Mouse (Mus musculus): ENCODE measurements around the gene Slc5a5. TPM values are rescaled to one million over a fixed set of nuclear protein-coding genes. Genes with fewer than 3 reads are reported as not detected.

The Slc5a5 gene
- polyA plus RNA-seq, 1 experiment, result 6.7 TPM

DNA sequence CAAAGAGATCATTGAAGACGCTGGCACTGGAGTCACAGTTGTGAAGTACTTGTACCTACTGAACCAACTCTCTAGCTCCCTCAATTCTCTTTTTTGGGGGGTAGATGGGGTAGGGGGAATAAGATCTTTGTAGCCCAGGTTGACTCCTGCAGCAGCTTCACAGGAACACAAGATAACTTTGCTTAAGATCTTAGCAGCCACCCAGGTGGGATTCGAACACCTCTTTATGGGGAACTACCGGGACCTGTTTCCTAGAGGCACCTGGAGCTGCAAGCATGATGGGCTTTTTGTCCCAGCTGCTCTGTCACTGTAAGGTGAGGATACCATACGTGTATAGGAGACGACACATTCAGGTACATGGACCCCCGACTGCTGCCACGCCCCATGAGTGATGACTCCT is 26.0 kb downstream of the Slc5a5 start:
- Histone ChIP-seq H3K27me3 (ENCODE audit: control insufficient read depth, insufficient read depth, low read length) (peaks cover 1% of the 10 kb centered on the region; the same call in 1 of the 2 replicates), H3K4me1 (ENCODE audit: control insufficient read depth, insufficient read depth, low read length) (peaks cover 18% of the 10 kb centered on the region), H3K4me3 (replicated peaks; ENCODE audit: insufficient read depth, low read depth, low read length) (no peak overlapping the region), H3K27ac (ENCODE audit: insufficient read depth, low read length) (no peak overlapping the region)
- WGBS, result 87% methylated on average over 7 of the region's 7 CpGs
- TF ChIP-seq CTCF (IDR thresholded peaks at IDR 0.05; ENCODE audit: borderline replicate concordance, insufficient read depth, low read depth, low read length), result no peak
- no peak for TF ChIP-seq POLR2A (IDR thresholded peaks at IDR 0.05; ENCODE audit: borderline replicate concordance, insufficient read depth, low read length)
- DNase-seq, result no peak

GRCm38 (mm10) chr8:70866001-70866520 is 26.5 kb downstream of the Slc5a5 start:
- peaks cover 1% of the 10 kb centered on the region; the same call in 1 of the 2 replicates for H3K27me3 ChIP-seq (ENCODE audit: control insufficient read depth, insufficient read depth, low read length)
- no peak for TF ChIP-seq POLR2A (IDR thresholded peaks at IDR 0.05; ENCODE audit: borderline replicate concordance, insufficient read depth, low read length)
- DNase-seq, result no peak
- H3K27ac ChIP-seq (ENCODE audit: insufficient read depth, low read length), result no peak overlapping the region
- 8% methylated on average over 12 of the region's 12 CpGs for WGBS
- peak overlapping the region; percentile 71 for H3K4me3 ChIP-seq (replicated peaks; ENCODE audit: insufficient read depth, low read depth, low read length)
- H3K4me1 ChIP-seq (ENCODE audit: control insufficient read depth, insufficient read depth, low read length), result peaks cover 18% of the 10 kb centered on the region

- Histone ChIP-seq H3K4me1 (ENCODE audit: control insufficient read depth, insufficient read depth, low read length) (peaks cover 18% of the 10 kb centered on the region), H3K27ac (ENCODE audit: insufficient read depth, low read length) (peak overlapping the region; percentile 41), H3K4me3 (replicated peaks; ENCODE audit: insufficient read depth, low read depth, low read length) (peak overlapping the region; percentile 71), H3K27me3 (ENCODE audit: control insufficient read depth, insufficient read depth, low read length) (peaks cover 1% of the 10 kb centered on the region; the same call in 1 of the 2 replicates)
- WGBS, result under 1% methylated on average over 46 of the region's 46 CpGs
- TF ChIP-seq POLR2A (IDR thresholded peaks at IDR 0.05; ENCODE audit: borderline replicate concordance, insufficient read depth, low read length) (peak; percentile 38; the same call in 1 of the 2 replicates), CTCF (IDR thresholded peaks at IDR 0.05; ENCODE audit: borderline replicate concordance, insufficient read depth, low read depth, low read length) (no peak)
- peak; percentile 99 for DNase-seq
Observed at GRCm38 (mm10) chr8:70865350-70866000, 27.1 kb downstream of the Slc5a5 start.

GRCm38 (mm10) chr8:70864712-70865221 is 27.8 kb downstream of the Slc5a5 start:
- peaks cover 1% of the 10 kb centered on the region; the same call in 1 of the 2 replicates for H3K27me3 ChIP-seq (ENCODE audit: control insufficient read depth, insufficient read depth, low read length)
- H3K4me1 ChIP-seq (ENCODE audit: control insufficient read depth, insufficient read depth, low read length), result peaks cover 16% of the 10 kb centered on the region
- no peak for TF ChIP-seq CTCF (IDR thresholded peaks at IDR 0.05; ENCODE audit: borderline replicate concordance, insufficient read depth, low read depth, low read length)
- TF ChIP-seq POLR2A (IDR thresholded peaks at IDR 0.05; ENCODE audit: borderline replicate concordance, insufficient read depth, low read length), result no peak
- 5% methylated on average over 24 of the region's 24 CpGs for WGBS
- DNase-seq, result peak in 1 of 2 experiments; percentile 53
- H3K4me3 ChIP-seq (replicated peaks; ENCODE audit: insufficient read depth, low read depth, low read length), result peak overlapping the region; percentile 71
- H3K27ac ChIP-seq (ENCODE audit: insufficient read depth, low read length), result peak overlapping the region; percentile 41

GRCm38 (mm10) chr8:70863956-70864711 is 28.4 kb downstream of the Slc5a5 start:
- H3K27ac ChIP-seq (ENCODE audit: insufficient read depth, low read length), result no peak overlapping the region
- no peak for DNase-seq
- TF ChIP-seq POLR2A (IDR thresholded peaks at IDR 0.05; ENCODE audit: borderline replicate concordance, insufficient read depth, low read length), result no peak
- no peak for TF ChIP-seq CTCF (IDR thresholded peaks at IDR 0.05; ENCODE audit: borderline replicate concordance, insufficient read depth, low read depth, low read length)
- peaks cover 14% of the 10 kb centered on the region for H3K4me1 ChIP-seq (ENCODE audit: control insufficient read depth, insufficient read depth, low read length)
- peaks cover 1% of the 10 kb centered on the region; the same call in 1 of the 2 replicates for H3K27me3 ChIP-seq (ENCODE audit: control insufficient read depth, insufficient read depth, low read length)
- 2% methylated on average over 46 of the region's 46 CpGs for WGBS
- H3K4me3 ChIP-seq (replicated peaks; ENCODE audit: insufficient read depth, low read depth, low read length), result peak overlapping the region; percentile 33

DNA sequence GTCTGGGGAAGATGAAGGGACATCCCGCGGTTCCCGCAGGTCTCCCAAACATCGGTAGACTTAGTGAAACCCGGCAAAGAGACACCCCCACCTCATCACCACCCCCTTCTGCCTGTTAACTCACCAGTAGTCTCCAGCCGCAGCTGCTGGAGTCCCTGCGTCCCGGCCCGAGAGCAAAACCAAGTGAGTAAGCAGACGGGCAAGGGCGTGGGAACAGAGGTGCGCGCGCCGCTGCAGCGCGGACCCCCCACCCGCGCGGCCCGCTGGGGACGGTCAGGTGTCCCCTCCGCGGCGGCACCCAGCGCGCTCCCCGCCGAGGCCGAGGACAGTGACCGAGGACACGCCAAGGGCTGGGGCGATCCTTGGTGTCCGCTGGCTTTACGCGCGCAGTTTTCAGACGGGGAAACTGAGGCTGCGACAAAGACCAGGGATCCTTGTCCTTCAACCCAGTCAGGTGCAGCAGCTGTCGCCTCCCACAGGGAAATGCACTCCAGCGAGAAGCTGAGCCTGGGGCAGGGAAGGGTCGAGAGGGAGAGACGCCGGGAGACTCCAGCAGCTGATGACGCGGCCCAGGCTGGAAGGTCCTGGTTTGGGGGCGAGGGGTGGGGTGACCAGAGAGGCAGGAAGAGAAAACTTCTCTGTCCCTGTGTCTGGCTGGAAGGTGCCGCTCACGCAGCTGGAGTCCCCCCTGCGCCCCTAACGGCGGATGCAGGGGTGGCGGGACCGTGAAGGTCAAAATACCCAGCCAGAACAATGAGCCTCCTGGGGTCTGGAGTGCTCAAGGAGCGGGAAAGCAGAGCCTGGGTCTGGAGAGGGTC is 29.5 kb downstream of the Slc5a5 start, which contains the start of gene Kcnn1:
Kcnn1 (minus strand) TSS at position 435 of the 818 bp plus-strand sequence.
- Histone ChIP-seq H3K4me3 (replicated peaks; ENCODE audit: insufficient read depth, low read depth, low read length) (peak within 1 kb of the TSS; percentile 33), H3K27me3 (ENCODE audit: control insufficient read depth, insufficient read depth, low read length) (peaks cover 1% of the 10 kb centered on the region; the same call in 1 of the 2 replicates), H3K27ac (ENCODE audit: insufficient read depth, low read length) (no peak within 1 kb of the TSS), H3K4me1 (ENCODE audit: control insufficient read depth, insufficient read depth, low read length) (peaks cover 14% of the 10 kb centered on the region)
- TF ChIP-seq CTCF (IDR thresholded peaks at IDR 0.05; ENCODE audit: borderline replicate concordance, insufficient read depth, low read depth, low read length) (no peak), POLR2A (IDR thresholded peaks at IDR 0.05; ENCODE audit: borderline replicate concordance, insufficient read depth, low read length) (no peak)
- no peak for DNase-seq
- WGBS, result 1% methylated on average over 55 of the region's 55 CpGs

- no peak for DNase-seq
- Histone ChIP-seq H3K27me3 (ENCODE audit: control insufficient read depth, insufficient read depth, low read length) (no peaks in the 10 kb centered on the region), H3K4me3 (replicated peaks; ENCODE audit: insufficient read depth, low read depth, low read length) (no peak overlapping the region), H3K27ac (ENCODE audit: insufficient read depth, low read length) (no peak overlapping the region), H3K4me1 (ENCODE audit: control insufficient read depth, insufficient read depth, low read length) (no peaks in the 10 kb centered on the region; the same call in 1 of the 2 replicates)
- 58% methylated on average over 4 of the region's 4 CpGs for WGBS
- no peak for TF ChIP-seq POLR2A (IDR thresholded peaks at IDR 0.05; ENCODE audit: borderline replicate concordance, insufficient read depth, low read length)
- no peak for TF ChIP-seq CTCF (IDR thresholded peaks at IDR 0.05; ENCODE audit: borderline replicate concordance, insufficient read depth, low read depth, low read length)
Observed at GRCm38 (mm10) chr8:70857516-70857915, 35.0 kb downstream of the Slc5a5 start.
